Mouse (Mus musculus): ENCODE results near the gene Gabpb2. TPM values are rescaled to one million over a fixed set of nuclear protein-coding genes. Genes with fewer than 3 reads are reported as not detected.
"Not testable (repeated sequence)": the region's sequence is repeated elsewhere in the genome, so short reads cannot be mapped to it uniquely, and the experiment has no call there.

The Gabpb2 gene
- polyA plus RNA-seq, 1 experiment from 2014 or later = 4.2 TPM

DNA sequence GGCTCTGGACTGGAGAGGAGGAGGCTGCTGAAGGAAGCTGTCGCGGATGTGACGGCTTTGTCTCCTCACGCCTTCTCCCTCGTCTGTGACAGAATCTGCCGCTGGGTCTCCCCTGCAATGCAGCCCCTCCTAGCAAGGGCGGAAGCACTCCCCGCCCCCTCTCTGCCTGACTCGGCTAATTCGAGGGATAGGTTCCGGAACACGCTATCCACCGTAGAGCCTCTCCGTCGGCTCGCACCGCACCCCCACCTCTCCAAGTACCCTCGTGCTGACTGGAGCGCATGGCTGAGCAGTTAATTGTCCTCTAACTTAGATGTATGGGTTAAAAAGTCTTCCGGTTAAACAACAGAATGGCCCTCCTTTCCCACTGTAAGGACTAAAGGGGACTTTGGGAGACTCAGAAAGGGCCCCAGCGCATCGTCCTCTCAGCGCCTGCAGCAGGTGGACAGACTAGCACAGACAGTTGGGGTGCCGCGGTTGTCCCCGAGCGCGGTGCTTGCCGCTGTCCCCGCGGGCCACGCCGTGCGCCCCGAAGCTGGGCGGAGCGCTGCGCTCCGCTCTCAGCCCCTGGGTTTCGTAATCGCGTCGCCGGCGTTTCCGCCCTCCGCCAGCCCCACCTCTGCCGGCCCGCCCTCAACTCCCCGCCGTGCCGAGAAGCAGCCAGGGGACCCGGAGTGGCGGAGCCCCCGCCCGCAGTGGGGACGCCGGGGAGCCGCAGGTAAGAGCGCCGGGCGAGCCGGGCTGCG, 10.6 kb upstream of the Gabpb2 start, which contains the start of gene Cdc42se1:
Cdc42se1 (plus strand) TSS at position 585 of the 746 bp plus-strand sequence.
- peak; percentile 89 for ATAC-seq (ENCODE audit: low FRiP score, low TSS enrichment)
- no peaks in the 10 kb centered on the region for H3K27me3 ChIP-seq (ENCODE audit: control insufficient read depth, insufficient read depth, low read length)
- H3K4me2 ChIP-seq (ENCODE audit: low read length) = peak within 1 kb of the TSS; percentile 92
- H3K27ac ChIP-seq (replicated peaks; ENCODE audit: low read depth, low read length) = peak within 1 kb of the TSS; percentile 98
- H3K4me1 ChIP-seq (ENCODE audit: control insufficient read depth, insufficient read depth, low read length) = peaks cover 44% of the 10 kb centered on the region
- 0% methylated on average over 64 of the region's 64 CpGs for WGBS
- H3K9me3 ChIP-seq (ENCODE audit: control insufficient read depth, low read length) = no peaks in the 10 kb centered on the region
- DNase-seq = peak; percentile 97
- H3K36me3 ChIP-seq (ENCODE audit: control insufficient read depth, insufficient read depth, low read length) = peaks cover 43% of the 10 kb centered on the region
- peak within 1 kb of the TSS; percentile 91 for H3K4me3 ChIP-seq (replicated peaks; ENCODE audit: low read depth, low read length)
- H3K9ac ChIP-seq (replicated peaks; ENCODE audit: low read length) = peak within 1 kb of the TSS; percentile 92

DNA sequence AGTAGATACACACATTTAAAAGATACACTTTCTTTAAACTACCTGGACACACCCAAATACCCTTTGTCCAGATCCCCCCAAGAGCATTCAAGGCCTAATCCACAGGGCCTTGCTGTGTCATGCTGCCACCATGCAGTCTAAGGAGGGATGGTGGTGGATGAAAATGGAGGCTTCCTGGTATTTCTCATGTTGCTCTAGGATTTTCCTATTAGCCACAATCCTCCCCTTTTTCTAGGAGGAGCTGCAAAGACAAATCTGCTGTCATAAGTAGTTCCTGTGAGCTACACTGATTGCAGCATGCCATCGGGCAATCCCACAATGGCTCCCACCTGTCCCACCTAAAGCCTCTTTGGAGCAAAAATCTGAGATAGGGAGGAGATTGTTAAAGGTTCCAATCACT, 9.5 kb upstream of the Gabpb2 start:
- H3K9me3 ChIP-seq (ENCODE audit: control insufficient read depth, low read length) = no peaks in the 10 kb centered on the region
- peaks cover 44% of the 10 kb centered on the region for H3K4me1 ChIP-seq (ENCODE audit: control insufficient read depth, insufficient read depth, low read length)
- no peaks in the 10 kb centered on the region for H3K27me3 ChIP-seq (ENCODE audit: control insufficient read depth, insufficient read depth, low read length)
- H3K27ac ChIP-seq (replicated peaks; ENCODE audit: low read depth, low read length) = peak overlapping the region; percentile 98
- peak overlapping the region; percentile 92 for H3K4me2 ChIP-seq (ENCODE audit: low read length)
- peak overlapping the region; percentile 92 for H3K9ac ChIP-seq (replicated peaks; ENCODE audit: low read length)
- ATAC-seq (ENCODE audit: low FRiP score, low TSS enrichment) (no peak), DNase-seq (peak; percentile 56)
- H3K36me3 ChIP-seq (ENCODE audit: control insufficient read depth, insufficient read depth, low read length) = peaks cover 42% of the 10 kb centered on the region
- peak overlapping the region; percentile 91 for H3K4me3 ChIP-seq (replicated peaks; ENCODE audit: low read depth, low read length)
- WGBS = 5% methylated on average over 1 of the region's 1 CpGs

DNA sequence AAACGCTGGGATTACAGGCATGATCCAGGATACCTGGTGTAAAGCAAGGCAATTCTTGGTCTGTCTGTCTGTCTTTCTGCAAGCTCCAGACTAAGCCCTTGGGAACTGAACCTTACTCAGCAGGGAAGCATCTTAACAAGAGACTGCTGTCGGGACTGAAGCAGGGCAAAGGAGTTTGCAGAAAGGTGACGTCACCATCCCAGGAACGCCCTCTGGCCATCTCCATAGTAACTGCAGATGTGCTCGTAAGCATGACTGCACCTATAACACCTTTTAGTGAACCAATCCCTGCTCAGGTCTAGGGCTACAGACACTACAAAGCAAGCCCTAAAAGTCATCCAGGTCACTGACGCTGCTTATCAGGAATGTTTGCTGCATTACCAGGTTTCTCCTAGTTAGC, 6.6 kb upstream of the Gabpb2 start:
- 19% methylated on average over 6 of the region's 6 CpGs for WGBS
- Histone ChIP-seq H3K9me3 (ENCODE audit: control insufficient read depth, low read length) (no peaks in the 10 kb centered on the region), H3K4me3 (replicated peaks; ENCODE audit: low read depth, low read length) (no peak overlapping the region), H3K9ac (replicated peaks; ENCODE audit: low read length) (no peak overlapping the region), H3K27me3 (ENCODE audit: control insufficient read depth, insufficient read depth, low read length) (no peaks in the 10 kb centered on the region), H3K4me1 (ENCODE audit: control insufficient read depth, insufficient read depth, low read length) (peaks cover 28% of the 10 kb centered on the region), H3K4me2 (ENCODE audit: low read length) (peak overlapping the region; percentile 38), H3K27ac (replicated peaks; ENCODE audit: low read depth, low read length) (no peak overlapping the region), H3K36me3 (ENCODE audit: control insufficient read depth, insufficient read depth, low read length) (peaks cover 59% of the 10 kb centered on the region)
- peak; percentile 57 for DNase-seq
- no peak for ATAC-seq (ENCODE audit: low FRiP score, low TSS enrichment)

DNA sequence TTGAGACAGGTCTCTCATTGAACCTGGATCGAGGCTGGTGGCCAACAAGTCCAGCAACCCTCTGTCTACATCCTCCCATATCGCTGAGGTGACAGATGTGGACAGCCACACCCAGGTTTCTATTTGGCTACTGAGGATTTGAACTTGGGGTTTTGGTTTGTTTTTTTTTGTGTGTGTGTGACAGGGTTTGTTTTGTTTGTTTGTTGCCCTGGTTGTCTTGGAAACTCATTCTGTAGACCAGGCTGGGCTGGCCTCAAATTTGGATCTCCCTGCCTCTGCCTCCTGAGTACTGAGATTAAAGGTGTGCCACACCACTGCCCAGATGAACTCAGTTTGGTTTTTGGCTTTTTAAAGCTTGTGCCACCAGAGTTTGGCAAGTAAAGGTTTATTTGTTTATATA, 5.3 kb upstream of the Gabpb2 start:
- Histone ChIP-seq H3K27ac (replicated peaks; ENCODE audit: low read depth, low read length) (no peak overlapping the region), H3K4me1 (ENCODE audit: control insufficient read depth, insufficient read depth, low read length) (peaks cover 31% of the 10 kb centered on the region), H3K4me3 (replicated peaks; ENCODE audit: low read depth, low read length) (no peak overlapping the region), H3K27me3 (ENCODE audit: control insufficient read depth, insufficient read depth, low read length) (no peaks in the 10 kb centered on the region), H3K36me3 (ENCODE audit: control insufficient read depth, insufficient read depth, low read length) (peaks cover 69% of the 10 kb centered on the region), H3K4me2 (ENCODE audit: low read length) (no peak overlapping the region), H3K9ac (replicated peaks; ENCODE audit: low read length) (no peak overlapping the region), H3K9me3 (ENCODE audit: control insufficient read depth, low read length) (no peaks in the 10 kb centered on the region)
- 96% methylated on average over 2 of the region's 2 CpGs for WGBS
- DNase-seq (no peak), ATAC-seq (ENCODE audit: low FRiP score, low TSS enrichment) (no peak)

DNA sequence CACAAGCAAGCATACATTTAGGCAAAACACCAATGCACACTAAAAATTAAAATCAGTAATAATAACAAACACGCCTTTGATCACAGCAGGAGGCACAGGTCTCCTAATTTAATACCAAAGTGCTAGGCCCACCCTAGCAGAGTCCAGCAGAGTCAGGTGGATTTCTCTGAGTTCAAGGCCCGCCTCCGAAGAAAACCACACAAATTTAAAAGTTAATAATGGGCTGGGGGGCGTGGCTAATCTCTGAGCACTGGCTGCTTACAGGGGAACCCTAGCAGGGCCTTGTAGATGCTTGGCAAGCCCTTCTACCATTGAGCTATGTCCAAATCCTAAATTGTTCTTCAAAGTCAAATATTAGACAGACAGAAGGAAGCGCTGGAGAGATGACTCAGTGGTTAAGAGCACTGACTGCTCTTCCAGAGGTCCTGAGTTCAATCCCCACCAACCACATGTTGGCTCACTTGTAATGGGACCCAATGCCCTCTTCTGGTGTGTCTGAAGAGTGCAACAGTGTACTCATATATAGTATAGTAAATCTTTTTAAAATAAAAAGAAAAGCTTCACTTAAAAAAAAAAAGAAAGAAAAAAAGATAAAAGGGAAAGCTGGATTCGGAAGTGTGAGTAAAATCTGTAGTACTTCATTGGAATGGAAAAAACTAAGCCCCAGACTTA, 886 bp upstream of the Gabpb2 start:
- H3K36me3 ChIP-seq (ENCODE audit: control insufficient read depth, insufficient read depth, low read length) = peaks cover 58% of the 10 kb centered on the region
- H3K9me3 ChIP-seq (ENCODE audit: control insufficient read depth, low read length) = no peaks in the 10 kb centered on the region
- peak overlapping the region; percentile 73 for H3K4me3 ChIP-seq (replicated peaks; ENCODE audit: low read depth, low read length)
- H3K4me2 ChIP-seq (ENCODE audit: low read length) = peak overlapping the region; percentile 65
- 76% methylated on average over 6 of the region's 6 CpGs for WGBS
- no peaks in the 10 kb centered on the region for H3K27me3 ChIP-seq (ENCODE audit: control insufficient read depth, insufficient read depth, low read length)
- H3K4me1 ChIP-seq (ENCODE audit: control insufficient read depth, insufficient read depth, low read length) = peaks cover 13% of the 10 kb centered on the region; the same call in 1 of the 2 replicates
- no peak for ATAC-seq (ENCODE audit: low FRiP score, low TSS enrichment)
- H3K27ac ChIP-seq (replicated peaks; ENCODE audit: low read depth, low read length) = peak overlapping the region; percentile 96
- no peak overlapping the region; the same call in 1 of the 2 replicates for H3K9ac ChIP-seq (replicated peaks; ENCODE audit: low read length)
- DNase-seq = no peak

DNA sequence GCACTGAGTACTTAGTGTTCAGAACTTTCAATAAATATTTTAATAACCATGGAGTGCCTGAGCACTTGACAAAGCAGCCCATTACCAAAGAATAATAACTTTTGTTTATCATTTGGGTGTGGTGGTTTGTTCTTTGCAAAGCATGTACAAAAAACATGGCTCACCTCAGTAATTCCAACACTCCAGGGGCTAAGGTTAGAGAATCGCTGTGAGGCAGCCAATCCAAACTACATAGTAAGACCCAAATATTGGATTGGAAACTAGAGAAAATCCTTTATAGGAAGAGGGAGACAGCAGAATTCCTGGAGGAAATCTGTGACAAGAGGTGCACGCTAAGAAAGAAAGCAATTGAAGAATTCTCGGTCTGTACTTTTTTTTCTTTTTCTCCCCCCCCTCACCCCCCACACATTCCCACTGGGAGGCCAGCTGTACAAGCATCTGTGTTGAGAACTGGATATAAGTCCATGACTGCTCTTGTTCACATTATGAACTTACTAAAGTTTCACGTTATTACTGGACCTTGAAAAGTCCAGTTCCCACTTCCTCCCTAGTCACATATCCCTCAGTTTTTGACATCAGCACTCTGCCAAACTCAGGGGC, 961 bp downstream of the Gabpb2 start:
- DNase-seq = no peak
- Histone ChIP-seq H3K27me3 (ENCODE audit: control insufficient read depth, insufficient read depth, low read length) (no peaks in the 10 kb centered on the region), H3K27ac (replicated peaks; ENCODE audit: low read depth, low read length) (peak overlapping the region; percentile 96), H3K36me3 (ENCODE audit: control insufficient read depth, insufficient read depth, low read length) (peaks cover 43% of the 10 kb centered on the region), H3K9me3 (ENCODE audit: control insufficient read depth, low read length) (no peaks in the 10 kb centered on the region), H3K9ac (replicated peaks; ENCODE audit: low read length) (peak overlapping the region; percentile 78; the same call in 1 of the 2 replicates), H3K4me1 (ENCODE audit: control insufficient read depth, insufficient read depth, low read length) (peaks cover 13% of the 10 kb centered on the region; the same call in 1 of the 2 replicates), H3K4me3 (replicated peaks; ENCODE audit: low read depth, low read length) (peak overlapping the region; percentile 73), H3K4me2 (ENCODE audit: low read length) (peak overlapping the region; percentile 65)
- ATAC-seq (ENCODE audit: low FRiP score, low TSS enrichment) = no peak
- 25% methylated on average over 4 of the region's 4 CpGs for WGBS

DNA sequence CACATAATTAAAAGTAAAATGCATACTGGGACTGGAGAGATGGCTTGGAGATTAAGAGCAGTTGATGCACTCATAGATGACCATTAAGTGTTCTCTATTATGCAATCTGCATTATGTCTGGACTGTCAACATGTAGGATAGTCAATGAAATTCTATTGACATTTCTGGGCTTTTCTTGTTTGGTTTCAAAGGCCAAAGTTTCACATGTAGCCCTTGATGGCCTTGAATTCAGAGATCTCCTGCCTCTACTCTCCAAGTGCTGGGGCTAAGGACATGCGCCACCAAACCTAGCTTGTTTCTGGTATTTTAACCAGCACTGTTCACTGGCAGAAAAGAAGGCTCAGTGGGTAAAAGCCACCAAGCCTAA, 4.1 kb downstream of the Gabpb2 start:
- Histone ChIP-seq H3K4me2 (ENCODE audit: low read length) (no peak overlapping the region), H3K27me3 (ENCODE audit: control insufficient read depth, insufficient read depth, low read length) (no peaks in the 10 kb centered on the region), H3K27ac (replicated peaks; ENCODE audit: low read depth, low read length) (no peak overlapping the region), H3K4me3 (replicated peaks; ENCODE audit: low read depth, low read length) (no peak overlapping the region), H3K9ac (replicated peaks; ENCODE audit: low read length) (no peak overlapping the region), H3K4me1 (ENCODE audit: control insufficient read depth, insufficient read depth, low read length) (peaks cover 13% of the 10 kb centered on the region; the same call in 1 of the 2 replicates), H3K36me3 (ENCODE audit: control insufficient read depth, insufficient read depth, low read length) (peaks cover 19% of the 10 kb centered on the region), H3K9me3 (ENCODE audit: control insufficient read depth, low read length) (no peaks in the 10 kb centered on the region)
- DNase-seq = no peak
- WGBS = 94% methylated on average over 1 of the region's 1 CpGs
- ATAC-seq (ENCODE audit: low FRiP score, low TSS enrichment) = no peak

DNA sequence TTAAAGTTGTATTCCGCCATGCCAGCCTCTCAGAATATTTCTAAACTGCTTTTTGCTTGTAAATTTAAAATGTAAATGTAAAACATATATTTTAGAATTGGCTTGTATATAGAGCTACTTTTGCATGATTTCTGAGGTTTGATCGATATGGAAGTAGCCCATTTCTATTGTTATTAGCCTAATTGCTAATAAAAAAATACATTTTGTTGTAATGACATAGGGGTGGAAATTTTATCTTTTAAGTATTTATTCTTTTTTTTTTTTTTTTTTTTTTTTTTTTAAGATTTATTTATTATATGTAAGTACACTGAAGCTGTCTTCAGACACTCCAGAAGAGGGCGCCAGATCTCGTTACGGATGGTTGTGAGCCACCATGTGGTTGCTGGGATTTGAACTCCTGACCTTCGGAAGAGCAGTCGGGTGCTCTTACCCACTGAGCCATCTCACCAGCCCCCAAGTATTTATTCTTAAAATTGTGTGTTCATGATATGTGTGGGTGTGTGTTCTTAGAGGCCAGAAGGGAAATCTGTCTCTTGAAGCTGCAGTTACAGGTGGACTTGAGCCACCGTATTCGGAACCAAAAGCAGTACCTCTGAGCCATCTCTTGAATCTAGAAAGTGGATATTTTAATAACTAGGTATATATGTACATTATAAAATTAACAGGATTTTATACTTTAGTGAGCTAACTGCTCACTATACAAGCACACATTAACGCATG, 4.7 kb downstream of the Gabpb2 start:
- not testable (repeated sequence) for H3K9ac ChIP-seq (replicated peaks; ENCODE audit: low read length); H3K4me1 ChIP-seq (ENCODE audit: control insufficient read depth, insufficient read depth, low read length); H3K4me3 ChIP-seq (replicated peaks; ENCODE audit: low read depth, low read length); H3K4me2 ChIP-seq (ENCODE audit: low read length); H3K27me3 ChIP-seq (ENCODE audit: control insufficient read depth, insufficient read depth, low read length); ATAC-seq (ENCODE audit: low FRiP score, low TSS enrichment); H3K9me3 ChIP-seq (ENCODE audit: control insufficient read depth, low read length); DNase-seq; H3K27ac ChIP-seq (replicated peaks; ENCODE audit: low read depth, low read length)
- WGBS = 89% methylated on average over 9 of the region's 10 CpGs
- H3K36me3 ChIP-seq (ENCODE audit: control insufficient read depth, insufficient read depth, low read length) = peaks cover 20% of the 10 kb centered on the region

Data from midbrain, embryonic 14.5 days (tissue).